Mouse (Mus musculus) liver, embryonic 14.5 days (tissue): ENCODE measurements around the gene Mapre3. TPM values are rescaled to one million over a fixed set of nuclear protein-coding genes. Genes with fewer than 3 reads are reported as not detected.

Experiments
- ATAC-seq: fragments of 200-750 bp; cut with Nextera tagmentation; 2 replicates; pipeline ENCODE4 v1.8.0; 2017; ENCODE audit warnings: moderate number of reproducible peaks, mild to moderate bottlenecking, moderate library complexity; ENCODE audit not compliant: insufficient read depth
- DNase-seq, 3 experiments: peaks; one replicate each; pipeline ENCODE4 v3.0.0-alpha.2; 2012 to 2013; ENCODE audit warnings: low read depth in 3 of 3, low spot score in 3 of 3
- H3K27ac ChIP-seq: fragments of 300-500 bp; sonication (generic); 2 replicates; pipeline ENCODE4 v1.5.1; 2014; ENCODE audit warnings: moderate library complexity, mild to moderate bottlenecking, control low read depth, inconsistent platforms
- H3K27me3 ChIP-seq: fragments of 300-500 bp; sonication (generic); 2 replicates; pipeline ENCODE4 v1.6.1; 2014; ENCODE audit warnings: mild to moderate bottlenecking, low read length, moderate library complexity; ENCODE audit not compliant: control insufficient read depth, insufficient read depth
- H3K36me3 ChIP-seq: fragments of 300-500 bp; sonication (generic); replicated peaks from 2 replicates; pipeline ENCODE4 v1.6.1; 2014; ENCODE audit warnings: low read depth; ENCODE audit not compliant: control insufficient read depth, insufficient read depth
- H3K4me1 ChIP-seq, 2 experiments: fragments of 200-500 bp in 1 of 2; fragments of 300-500 bp in 1 of 2; sonication (generic) in 1 of 2; replicated peaks; 2 replicates each; pipeline ENCODE4 v1.6.1; 2012 to 2014; ENCODE audit warnings: antibody characterized with exemption in 1 of 2, inconsistent platforms in 1 of 2, low read length in 1 of 2; ENCODE audit not compliant: control insufficient read depth in 2 of 2, insufficient read depth in 2 of 2
- H3K4me2 ChIP-seq: fragments of 300-500 bp; sonication (generic); 2 replicates; pipeline ENCODE4 v1.6.1; 2014; ENCODE audit warnings: low read depth, mild to moderate bottlenecking, control low read depth, moderate library complexity
- H3K4me3 ChIP-seq, 2 experiments: fragments of 200-500 bp in 1 of 2; fragments of 300-500 bp in 1 of 2; sonication (generic) in 1 of 2; 2 replicates each; pipeline ENCODE4 v1.5.1; 2012 to 2014; ENCODE audit warnings: low read depth in 2 of 2, low read length in 2 of 2, mild to moderate bottlenecking in 2 of 2, control low read depth in 1 of 2, inconsistent platforms in 1 of 2, moderate library complexity in 1 of 2; ENCODE audit not compliant: insufficient read depth in 1 of 2
- H3K9ac ChIP-seq: fragments of 300-500 bp; sonication (generic); replicated peaks from 2 replicates; pipeline ENCODE4 v1.6.1; 2014; ENCODE audit warnings: mild to moderate bottlenecking, control low read depth, moderate library complexity
- H3K9me3 ChIP-seq: fragments of 300-500 bp; sonication (generic); 2 replicates; pipeline ENCODE4 v1.6.1; 2016; ENCODE audit warnings: low read length, mixed read lengths; ENCODE audit not compliant: control insufficient read depth
- CTCF ChIP-seq: IDR thresholded peaks from 2 replicates; pipeline ENCODE4 v1.5.1; 2016; ENCODE audit warnings: antibody characterized with exemption, low read depth, control low read depth
- EP300 ChIP-seq: IDR thresholded peaks from 2 replicates; pipeline ENCODE4 v1.6.1; 2016; ENCODE audit warnings: antibody characterized with exemption, low read depth
- WGBS: fragments of 180-500 bp; shearing (Covaris S2); extraction: QIAGEN DNeasy Blood & Tissue Kit; methylation state at CpG from one replicate; pipeline ENCODE4 v1.1.7; 2014; ENCODE audit not compliant: insufficient replicate concordance; 5-methylcytosine and 5-hydroxymethylcytosine counted together
- polyA plus RNA-seq, 2 experiments: library from polyadenylated mRNA; depleted of rRNA in 1 of 2; stranded (reverse) in 1 of 2; unstranded in 1 of 2; fragments of >200 nt; fragmentation: Nextera tagmentation in 1 of 2; extraction: Ambion mirVana in 1 of 2; gene quantifications; 2 replicates each; pipeline versions ENCODE4 v1.2.1 to v1.2.3; 2012 to 2014

The Mapre3 gene
- polyA plus RNA-seq (2012; rRNA removed), result 1.9 and 2.4 TPM in 2 replicates
- 1.2 and 1.4 TPM in 2 replicates for polyA plus RNA-seq (2014; fragmentation: Nextera tagmentation; extraction: Ambion mirVana)

GRCm38 (mm10) chr5:30814424-30815119 lies at the start of gene Mapre3:
Gene Mapre3, plus strand, starts transcription at chr5:30814641.
- peak within 1 kb of the TSS; percentile 51 to 77 for H3K4me3 ChIP-seq
- 2% methylated on average over 59 of the region's 59 CpGs for whole genome bisulfite sequencing
- H3K27me3 ChIP-seq, result peaks cover 25% of the 10 kb centered on the region
- peak within 1 kb of the TSS; percentile 62 for H3K4me2 ChIP-seq
- peaks cover 0 to 6% of the 10 kb centered on the region in 2 experiments; a peak in 2 of 4 replicates for H3K4me1 ChIP-seq
- TF ChIP-seq CTCF, result no peak
- TF ChIP-seq EP300, result no peak
- no peak within 1 kb of the TSS for H3K27ac ChIP-seq
- H3K36me3 ChIP-seq, result no peaks in the 10 kb centered on the region
- ATAC-seq (peak; percentile 71), DNase-seq (peak in 2 of 3 experiments; percentile 22 to 28)
- H3K9me3 ChIP-seq, result no peaks in the 10 kb centered on the region
- no peak within 1 kb of the TSS; the same call in 1 of the 2 replicates for H3K9ac ChIP-seq

- H3K4me2 ChIP-seq, result no peak overlapping the region
- H3K4me1 ChIP-seq, result no peaks in the 10 kb centered on the region; a peak in 1 of 4 replicates
- DNase-seq (no peak), ATAC-seq (no peak)
- WGBS, result 60% methylated on average over 12 of the region's 12 CpGs
- H3K27me3 ChIP-seq, result no peaks in the 10 kb centered on the region
- no peak overlapping the region for H3K27ac ChIP-seq
- no peak for TF ChIP-seq CTCF
- no peak for TF ChIP-seq EP300
- H3K9ac ChIP-seq, result no peak overlapping the region
- H3K4me3 ChIP-seq, result no peak overlapping the region
- no peaks in the 10 kb centered on the region for H3K9me3 ChIP-seq
- no peaks in the 10 kb centered on the region for H3K36me3 ChIP-seq
Measured at GRCm38 (mm10) chr5:30765596-30766370, 48.7 kb upstream of the Mapre3 start.

- ATAC-seq, result no peak
- H3K9me3 ChIP-seq, result no peaks in the 10 kb centered on the region
Measured at GRCm38 (mm10) chr5:30768082-30768481, 46.4 kb upstream of the Mapre3 start.

GRCm38 (mm10) chr5:30768598-30768997 lies 45.8 kb upstream of the Mapre3 start:
- TF ChIP-seq CTCF, result no peak
- TF ChIP-seq EP300, result no peak
- H3K9me3 ChIP-seq, result no peaks in the 10 kb centered on the region
- no peaks in the 10 kb centered on the region; a peak in 1 of 4 replicates for H3K4me1 ChIP-seq
- WGBS, result 22% methylated on average over 9 of the region's 9 CpGs
- no peak overlapping the region for H3K4me3 ChIP-seq
- DNase-seq (no peak), ATAC-seq (no peak)
- H3K9ac ChIP-seq, result no peak overlapping the region
- H3K27me3 ChIP-seq, result no peaks in the 10 kb centered on the region
- no peak overlapping the region for H3K4me2 ChIP-seq
- H3K27ac ChIP-seq, result no peak overlapping the region
- no peaks in the 10 kb centered on the region for H3K36me3 ChIP-seq

More at GRCm38 (mm10) chr5:30768082-30768481, 46.4 kb upstream of the Mapre3 start:
- H3K27ac ChIP-seq, result no peak overlapping the region
- H3K4me1 ChIP-seq, result no peaks in the 10 kb centered on the region; a peak in 1 of 4 replicates
- no peak overlapping the region for H3K9ac ChIP-seq
- H3K4me3 ChIP-seq, result no peak overlapping the region
- no peak overlapping the region for H3K4me2 ChIP-seq
- H3K27me3 ChIP-seq, result no peaks in the 10 kb centered on the region
- no peaks in the 10 kb centered on the region for H3K36me3 ChIP-seq
- no peak for DNase-seq
- whole genome bisulfite sequencing, result 63% methylated on average over 4 of the region's 4 CpGs
- no peak for TF ChIP-seq EP300
- no peak for TF ChIP-seq CTCF

- TF ChIP-seq EP300 (no peak), CTCF (no peak)
- WGBS, result 67% methylated on average over 9 of the region's 9 CpGs
- Histone ChIP-seq H3K9ac (no peak overlapping the region), H3K27me3 (no peaks in the 10 kb centered on the region), H3K4me3 (no peak overlapping the region), H3K27ac (no peak overlapping the region), H3K36me3 (no peaks in the 10 kb centered on the region), H3K4me2 (no peak overlapping the region), H3K9me3 (no peaks in the 10 kb centered on the region), H3K4me1 (no peaks in the 10 kb centered on the region; a peak in 1 of 4 replicates)
- no peak for ATAC-seq
- no peak for DNase-seq
Measured at GRCm38 (mm10) chr5:30769075-30769474, 45.4 kb upstream of the Mapre3 start.
